Mouse (Mus musculus): Measurements from ENCODE around the gene Nudt17. TPM values are rescaled to one million over a fixed set of nuclear protein-coding genes. Genes with fewer than 3 reads are reported as not detected.
A peak's percentile ranks its signal among the peaks of the same experiment; 100 is the strongest.
"Not testable (repeated sequence)": the region's sequence is repeated elsewhere in the genome, so short reads cannot be mapped to it uniquely, and the experiment has no call there.

Nudt17 gene
- polyA plus RNA-seq, 1 experiment from 2014 or later: 7.3 TPM

GRCm38 (mm10) chr3:96666916-96667315 is 41.4 kb downstream of the Nudt17 start:
- no peak overlapping the region for H3K9ac ChIP-seq
- H3K4me1 ChIP-seq: peaks cover 17% of the 10 kb centered on the region
- no peaks in the 10 kb centered on the region for H3K9me3 ChIP-seq
- H3K27ac ChIP-seq: no peak overlapping the region
- H3K4me2 ChIP-seq: no peak overlapping the region
- H3K27me3 ChIP-seq (replicated peaks): no peaks in the 10 kb centered on the region
- no peak for ATAC-seq (ENCODE audit: insufficient read depth, low FRiP score, low read depth)
- no peaks in the 10 kb centered on the region for H3K36me3 ChIP-seq
- 83% methylated on average over 5 of the region's 5 CpGs for WGBS
- no peak overlapping the region for H3K4me3 ChIP-seq (replicated peaks)

DNA sequence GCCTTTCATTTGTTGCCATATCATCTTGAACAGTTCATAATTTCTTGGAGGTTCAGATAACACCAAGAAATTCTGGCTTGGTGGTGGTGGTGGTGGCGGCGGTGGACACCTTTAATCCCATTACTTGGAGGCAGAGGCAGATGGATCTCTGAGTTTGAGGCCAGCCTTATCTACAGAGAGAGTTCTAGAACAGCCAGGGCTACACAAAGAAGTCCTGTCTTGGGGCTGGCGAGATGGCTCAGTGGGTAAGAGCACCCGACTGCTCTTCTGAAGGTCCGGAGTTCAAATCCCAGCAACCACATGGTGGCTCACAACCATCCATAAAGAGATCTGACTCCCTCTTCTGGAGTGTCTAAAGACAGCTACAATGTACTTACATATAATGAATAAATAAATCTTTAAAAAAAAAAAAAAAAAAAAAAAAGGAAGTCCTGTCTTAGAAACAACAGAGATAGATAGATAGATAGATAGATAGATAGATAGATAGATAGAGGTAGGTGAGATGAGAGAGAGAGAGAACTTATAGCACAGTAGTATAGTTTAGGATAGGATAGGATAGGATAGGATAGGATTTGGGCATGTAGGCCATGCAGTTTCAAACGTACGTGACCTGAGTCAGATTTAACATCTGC is 42.5 kb downstream of the Nudt17 start:
- ATAC-seq (ENCODE audit: insufficient read depth, low FRiP score, low read depth); H3K9ac ChIP-seq; H3K9me3 ChIP-seq; H3K36me3 ChIP-seq; H3K27me3 ChIP-seq (replicated peaks); H3K4me2 ChIP-seq; H3K27ac ChIP-seq; H3K4me3 ChIP-seq (replicated peaks): not testable (repeated sequence)
- peaks cover 17% of the 10 kb centered on the region for H3K4me1 ChIP-seq
- 86% methylated on average over 7 of the region's 7 CpGs for WGBS

- Histone ChIP-seq H3K36me3 (no peaks in the 10 kb centered on the region), H3K4me3 (replicated peaks) (peak overlapping the region; percentile 28), H3K9me3 (no peaks in the 10 kb centered on the region), H3K9ac (no peak overlapping the region; the same call in 1 of the 2 replicates), H3K4me2 (peak overlapping the region; percentile 75), H3K27ac (peak overlapping the region; percentile 68), H3K27me3 (replicated peaks) (no peaks in the 10 kb centered on the region), H3K4me1 (peaks cover 10% of the 10 kb centered on the region)
- WGBS: 6% methylated on average over 17 of the region's 18 CpGs
- ATAC-seq (ENCODE audit: insufficient read depth, low FRiP score, low read depth): peak; percentile 90
Measured at GRCm38 (mm10) chr3:96663432-96664239, 44.7 kb downstream of the Nudt17 start.

DNA sequence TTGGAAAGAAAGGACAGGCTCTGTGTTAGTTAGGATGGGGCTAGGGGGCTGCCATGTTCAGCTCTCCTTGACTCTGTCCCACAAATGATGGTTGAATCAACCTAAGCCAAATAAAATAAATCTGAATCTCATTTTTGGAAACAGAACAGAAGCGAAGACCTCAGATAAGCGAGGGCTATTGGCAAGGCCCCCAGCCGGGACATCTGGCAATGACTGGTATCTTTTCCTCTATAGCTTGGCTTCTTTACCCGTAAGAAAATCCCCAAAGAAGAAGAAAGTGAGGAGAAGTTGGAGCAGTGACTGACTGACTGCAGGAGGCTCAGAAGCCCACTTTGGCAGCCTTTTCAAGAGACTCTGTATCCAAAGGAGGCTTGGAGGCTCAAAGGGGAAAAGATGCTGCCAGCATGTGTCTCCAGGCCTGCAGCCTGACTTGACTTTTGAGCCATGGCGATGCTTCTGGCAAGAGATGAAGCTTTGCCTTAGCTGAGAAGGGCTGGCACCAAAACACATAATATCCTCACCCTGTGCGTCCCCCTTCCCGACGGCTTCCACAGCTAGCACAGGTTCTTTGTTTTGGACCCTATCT is 45.5 kb downstream of the Nudt17 start:
- no peak overlapping the region for H3K9ac ChIP-seq
- 0 out of 2 replicates have a peak, but pooled peaks have one; percentile 7 for ATAC-seq (ENCODE audit: insufficient read depth, low FRiP score, low read depth)
- no peaks in the 10 kb centered on the region for H3K36me3 ChIP-seq
- H3K27me3 ChIP-seq (replicated peaks): no peaks in the 10 kb centered on the region
- peaks cover 10% of the 10 kb centered on the region for H3K4me1 ChIP-seq
- no peak overlapping the region for H3K4me3 ChIP-seq (replicated peaks)
- H3K27ac ChIP-seq: peak overlapping the region; percentile 68; the same call in 1 of the 2 replicates
- WGBS: 51% methylated on average over 8 of the region's 8 CpGs
- peak overlapping the region; percentile 75 for H3K4me2 ChIP-seq
- H3K9me3 ChIP-seq: no peaks in the 10 kb centered on the region

GRCm38 (mm10) chr3:96660901-96661300 is 47.5 kb downstream of the Nudt17 start:
- Histone ChIP-seq H3K4me3 (replicated peaks) (no peak overlapping the region), H3K4me1 (peaks cover 10% of the 10 kb centered on the region), H3K4me2 (no peak overlapping the region), H3K9ac (no peak overlapping the region), H3K36me3 (no peaks in the 10 kb centered on the region), H3K9me3 (no peaks in the 10 kb centered on the region), H3K27me3 (replicated peaks) (no peaks in the 10 kb centered on the region), H3K27ac (no peak overlapping the region)
- 87% methylated on average over 2 of the region's 2 CpGs for WGBS
- ATAC-seq (ENCODE audit: insufficient read depth, low FRiP score, low read depth): no peak

Other genes starting within 250 kb of the Nudt17 start
- 0.72 and 0.78 TPM in 2 replicates for gene Hfe2, start 183.4 kb downstream of the Nudt17 start, polyA plus RNA-seq (2015; fragmentation: Nextera tagmentation; extraction: Ambion mirVana)
- 140 and 159 TPM in 2 replicates for gene Txnip, start 150.6 kb downstream of the Nudt17 start, polyA plus RNA-seq (2015; fragmentation: Nextera tagmentation; extraction: Ambion mirVana)
- gene Gm16253, start 131.6 kb downstream of the Nudt17 start, polyA plus RNA-seq (2015; fragmentation: Nextera tagmentation; extraction: Ambion mirVana): 1.6 and 1.8 TPM in 2 replicates
- 35.3 and 37.3 TPM in 2 replicates for gene Polr3gl, start 114.4 kb downstream of the Nudt17 start, polyA plus RNA-seq (2015; fragmentation: Nextera tagmentation; extraction: Ambion mirVana)
- 2.2 and 2.5 TPM in 2 replicates for gene Ankrd34a, start 111.9 kb downstream of the Nudt17 start, polyA plus RNA-seq (2015; fragmentation: Nextera tagmentation; extraction: Ambion mirVana)
- 6.4 and 6.9 TPM in 2 replicates for gene Lix1l, start 107.4 kb downstream of the Nudt17 start, polyA plus RNA-seq (2015; fragmentation: Nextera tagmentation; extraction: Ambion mirVana)
- gene Rbm8a, start 78.6 kb downstream of the Nudt17 start, polyA plus RNA-seq (2015; fragmentation: Nextera tagmentation; extraction: Ambion mirVana): 113 and 128 TPM in 2 replicates
- 41.9 and 43.4 TPM in 2 replicates for gene Pex11b, start 73.2 kb downstream of the Nudt17 start, polyA plus RNA-seq (2015; fragmentation: Nextera tagmentation; extraction: Ambion mirVana)
- gene Gm42957, start 73.1 kb downstream of the Nudt17 start, polyA plus RNA-seq (2015; fragmentation: Nextera tagmentation; extraction: Ambion mirVana): 0.06 TPM in 1 of 2 replicates, not detected in the other
- gene Itga10, start 63.0 kb downstream of the Nudt17 start, polyA plus RNA-seq (2015; fragmentation: Nextera tagmentation; extraction: Ambion mirVana): 0.80 and 0.83 TPM in 2 replicates
- gene Ankrd35, start 38.4 kb downstream of the Nudt17 start, polyA plus RNA-seq (2015; fragmentation: Nextera tagmentation; extraction: Ambion mirVana): 2.8 and 3.8 TPM in 2 replicates
- gene Pias3, start 12.2 kb downstream of the Nudt17 start, polyA plus RNA-seq (2015; fragmentation: Nextera tagmentation; extraction: Ambion mirVana): 49.3 and 51.9 TPM in 2 replicates
- 31.8 and 35.2 TPM in 2 replicates for gene Polr3c, start 19.1 kb upstream of the Nudt17 start, polyA plus RNA-seq (2015; fragmentation: Nextera tagmentation; extraction: Ambion mirVana)
- 40.4 and 42.7 TPM in 2 replicates for gene Rnf115, start 19.1 kb upstream of the Nudt17 start, polyA plus RNA-seq (2015; fragmentation: Nextera tagmentation; extraction: Ambion mirVana)
- 2.6 and 3.5 TPM in 2 replicates for gene Pdzk1, start 120.7 kb upstream of the Nudt17 start, polyA plus RNA-seq (2015; fragmentation: Nextera tagmentation; extraction: Ambion mirVana)
- 0.19 and 0.46 TPM in 2 replicates for gene Cd160, start 120.8 kb upstream of the Nudt17 start, polyA plus RNA-seq (2015; fragmentation: Nextera tagmentation; extraction: Ambion mirVana)
- gene Gja5, start 196.1 kb upstream of the Nudt17 start, polyA plus RNA-seq (2015; fragmentation: Nextera tagmentation; extraction: Ambion mirVana): 13.1 and 14.3 TPM in 2 replicates
- gene Gpr89, start 196.8 kb upstream of the Nudt17 start, polyA plus RNA-seq (2015; fragmentation: Nextera tagmentation; extraction: Ambion mirVana): 49.9 and 52.9 TPM in 2 replicates
- gene Gja8, start 217.5 kb upstream of the Nudt17 start, polyA plus RNA-seq (2015; fragmentation: Nextera tagmentation; extraction: Ambion mirVana): not detected in 2 replicates

All from stomach, embryonic 15.5 days (tissue).